Mouse (Mus musculus): ENCODE measurements around the gene Trim8. TPM values are rescaled to one million over a fixed set of nuclear protein-coding genes. Genes with fewer than 3 reads are reported as not detected.

Trim8 gene
- polyA plus RNA-seq, 1 experiment: 42.3 TPM

- H3K4me3 ChIP-seq: no peak overlapping the region
- no peak for TF ChIP-seq E2F4 (IDR thresholded peaks at IDR 0.05; ENCODE audit: insufficient read depth)
- no peak for TF ChIP-seq POLR2AphosphoS2 (IDR thresholded peaks at IDR 0.05; ENCODE audit: insufficient read length, low read depth)
- no peak for TF ChIP-seq USF1 (IDR thresholded peaks at IDR 0.05; ENCODE audit: low read depth)
- TF ChIP-seq MAX (IDR thresholded peaks at IDR 0.05; ENCODE audit: low read depth): no peak
- no peak for TF ChIP-seq SRF (IDR thresholded peaks at IDR 0.05; ENCODE audit: control insufficient read depth, insufficient read length, low read depth)
- TF ChIP-seq TCF12 (IDR thresholded peaks at IDR 0.05; ENCODE audit: insufficient read depth, poor library complexity, severe bottlenecking): no peak
- TF ChIP-seq REST (IDR thresholded peaks at IDR 0.05; ENCODE audit: insufficient read depth, insufficient read length): no peak
- no peak for TF ChIP-seq POLR2A (IDR thresholded peaks at IDR 0.05; ENCODE audit: insufficient read length, low read depth)
- H3K27me3 ChIP-seq (ENCODE audit: control insufficient read depth, insufficient read depth, insufficient read length): no peaks in the 10 kb centered on the region
- no peaks in the 10 kb centered on the region for H3K79me2 ChIP-seq (ENCODE audit: control insufficient read depth, insufficient read depth)
- no peak overlapping the region for H3ac ChIP-seq (ENCODE audit: control insufficient read depth, insufficient read length)
- no peak overlapping the region for H3K4me2 ChIP-seq (ENCODE audit: low read depth)
- no peaks in the 10 kb centered on the region for H3K36me3 ChIP-seq (ENCODE audit: control insufficient read depth, insufficient read depth)
Measured at GRCm38 (mm10) chr19:46486709-46487108, 14.8 kb upstream of the Trim8 start.

DNA sequence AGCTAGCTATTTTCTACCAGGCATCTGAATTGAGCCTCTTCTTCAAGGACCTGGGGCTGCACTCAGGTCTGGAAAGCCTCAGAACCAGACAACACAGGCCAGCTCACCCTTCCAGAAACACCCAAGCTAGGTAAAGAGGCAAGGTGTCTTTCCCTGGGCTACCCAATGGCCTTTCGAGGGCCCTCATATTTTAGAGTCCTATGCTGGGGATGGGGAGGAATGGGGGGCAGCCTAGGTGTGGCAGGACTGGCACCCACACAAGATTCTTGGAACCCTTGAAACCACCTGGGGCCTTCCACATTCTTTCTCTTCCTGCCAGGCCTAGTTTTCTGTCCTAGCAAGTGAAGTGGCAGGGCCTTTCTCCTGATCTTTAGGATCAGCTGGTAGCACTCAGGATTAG lies 12.1 kb upstream of the Trim8 start:
- Histone ChIP-seq H3K79me2 (ENCODE audit: control insufficient read depth, insufficient read depth) (no peaks in the 10 kb centered on the region), H3K4me3 (no peak overlapping the region), H3ac (ENCODE audit: control insufficient read depth, insufficient read length) (no peak overlapping the region), H3K36me3 (ENCODE audit: control insufficient read depth, insufficient read depth) (no peaks in the 10 kb centered on the region), H3K27me3 (ENCODE audit: control insufficient read depth, insufficient read depth, insufficient read length) (no peaks in the 10 kb centered on the region), H3K4me2 (ENCODE audit: low read depth) (no peak overlapping the region)
- TF ChIP-seq E2F4 (IDR thresholded peaks at IDR 0.05; ENCODE audit: insufficient read depth) (no peak), MYOG (IDR thresholded peaks at IDR 0.05; ENCODE audit: control insufficient read depth in 1 of 3, insufficient read depth in 1 of 3, insufficient read length in 2 of 3, low read depth in 2 of 3) (no peak)

DNA sequence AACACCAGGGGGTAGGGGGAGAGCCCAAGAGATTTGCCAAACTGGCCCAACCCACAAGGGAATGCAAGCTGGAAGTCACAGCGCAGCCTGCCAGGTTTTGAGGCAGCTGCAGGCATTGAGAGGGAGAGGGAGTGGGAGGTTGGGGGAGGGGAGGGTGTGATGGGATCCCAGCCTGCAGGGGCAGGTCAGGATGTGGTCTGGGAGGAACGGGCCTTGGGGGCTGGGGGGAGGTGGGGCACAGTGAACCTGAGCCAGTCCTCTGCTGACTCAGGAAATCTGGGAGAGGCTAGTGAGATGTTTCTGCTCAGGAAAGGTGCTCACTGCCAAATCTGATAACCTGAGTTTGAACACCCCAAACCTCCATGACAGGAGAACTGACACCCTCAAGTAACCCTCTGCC lies 10.9 kb upstream of the Trim8 start:
- Histone ChIP-seq H3K36me3 (ENCODE audit: control insufficient read depth, insufficient read depth) (no peaks in the 10 kb centered on the region), H3K4me3 (no peak overlapping the region), H3K4me2 (ENCODE audit: low read depth) (peak overlapping the region; percentile 38), H3K79me2 (ENCODE audit: control insufficient read depth, insufficient read depth) (no peaks in the 10 kb centered on the region), H3K27me3 (ENCODE audit: control insufficient read depth, insufficient read depth, insufficient read length) (no peaks in the 10 kb centered on the region), H3ac (ENCODE audit: control insufficient read depth, insufficient read length) (no peak overlapping the region)
- TF ChIP-seq SRF (IDR thresholded peaks at IDR 0.05; ENCODE audit: control insufficient read depth, insufficient read length, low read depth): peak; percentile 5
- TF ChIP-seq TCF3 (IDR thresholded peaks at IDR 0.05; ENCODE audit: insufficient read length, low read depth): peak; percentile 71
- no peak for TF ChIP-seq REST (IDR thresholded peaks at IDR 0.05; ENCODE audit: insufficient read depth, insufficient read length)
- peak; percentile 70 for TF ChIP-seq TCF12 (IDR thresholded peaks at IDR 0.05; ENCODE audit: insufficient read depth, poor library complexity, severe bottlenecking)
- TF ChIP-seq E2F4 (IDR thresholded peaks at IDR 0.05; ENCODE audit: insufficient read depth): no peak
- no peak for TF ChIP-seq POLR2A (IDR thresholded peaks at IDR 0.05; ENCODE audit: insufficient read length, low read depth)
- TF ChIP-seq MYOG (IDR thresholded peaks at IDR 0.05; ENCODE audit: control insufficient read depth in 1 of 3, insufficient read depth in 1 of 3, insufficient read length in 2 of 3, low read depth in 2 of 3): peak in 2 of 3 experiments; percentile 64 to 96
- TF ChIP-seq MYOD1 (IDR thresholded peaks at IDR 0.05; ENCODE audit: control insufficient read depth in 1 of 3, insufficient read length in 2 of 3, low read depth in 2 of 3): peak; percentile 33 to 94 (median 81)
- TF ChIP-seq MAX (IDR thresholded peaks at IDR 0.05; ENCODE audit: low read depth): no peak
- no peak for TF ChIP-seq USF1 (IDR thresholded peaks at IDR 0.05; ENCODE audit: low read depth)
- TF ChIP-seq CEBPB (IDR thresholded peaks at IDR 0.05; ENCODE audit: insufficient read depth, poor library complexity, severe bottlenecking): no peak
- TF ChIP-seq POLR2AphosphoS2 (IDR thresholded peaks at IDR 0.05; ENCODE audit: insufficient read length, low read depth): peak; percentile 38

DNA sequence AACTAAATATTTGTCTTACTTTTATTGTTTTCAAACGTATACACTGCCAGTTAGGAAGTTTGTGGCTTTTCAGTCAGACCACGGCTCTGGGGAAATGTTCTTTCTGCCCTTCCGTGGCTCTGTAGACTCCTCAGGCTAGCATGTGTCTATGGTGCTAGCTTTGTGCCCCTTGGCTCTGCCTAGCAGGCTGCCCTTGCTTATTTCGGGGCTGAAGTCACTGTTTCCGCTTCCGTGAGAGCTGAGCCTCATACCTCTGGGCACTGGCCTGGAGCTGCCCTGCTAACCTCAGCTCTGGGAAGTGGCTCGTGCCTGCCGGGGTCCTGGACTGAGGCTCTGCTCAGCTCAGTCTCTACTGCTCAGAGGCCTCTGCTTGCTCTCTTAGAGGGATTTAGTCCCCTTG lies 6.4 kb upstream of the Trim8 start:
- Histone ChIP-seq H3K79me2 (ENCODE audit: control insufficient read depth, insufficient read depth) (no peaks in the 10 kb centered on the region), H3K4me3 (no peak overlapping the region), H3ac (ENCODE audit: control insufficient read depth, insufficient read length) (no peak overlapping the region), H3K36me3 (ENCODE audit: control insufficient read depth, insufficient read depth) (no peaks in the 10 kb centered on the region), H3K27me3 (ENCODE audit: control insufficient read depth, insufficient read depth, insufficient read length) (no peaks in the 10 kb centered on the region), H3K4me2 (ENCODE audit: low read depth) (no peak overlapping the region)
- TF ChIP-seq POLR2AphosphoS2 (IDR thresholded peaks at IDR 0.05; ENCODE audit: insufficient read length, low read depth) (no peak), CEBPB (IDR thresholded peaks at IDR 0.05; ENCODE audit: insufficient read depth, poor library complexity, severe bottlenecking) (no peak), MYOG (IDR thresholded peaks at IDR 0.05; ENCODE audit: control insufficient read depth in 1 of 3, insufficient read depth in 1 of 3, insufficient read length in 2 of 3, low read depth in 2 of 3) (no peak), TCF12 (IDR thresholded peaks at IDR 0.05; ENCODE audit: insufficient read depth, poor library complexity, severe bottlenecking) (no peak), MAX (IDR thresholded peaks at IDR 0.05; ENCODE audit: low read depth) (no peak), REST (IDR thresholded peaks at IDR 0.05; ENCODE audit: insufficient read depth, insufficient read length) (no peak), USF1 (IDR thresholded peaks at IDR 0.05; ENCODE audit: low read depth) (no peak), MYOD1 (IDR thresholded peaks at IDR 0.05; ENCODE audit: control insufficient read depth in 1 of 3, insufficient read length in 2 of 3, low read depth in 2 of 3) (no peak), POLR2A (IDR thresholded peaks at IDR 0.05; ENCODE audit: insufficient read length, low read depth) (no peak), SRF (IDR thresholded peaks at IDR 0.05; ENCODE audit: control insufficient read depth, insufficient read length, low read depth) (no peak), TCF3 (IDR thresholded peaks at IDR 0.05; ENCODE audit: insufficient read length, low read depth) (no peak), E2F4 (IDR thresholded peaks at IDR 0.05; ENCODE audit: insufficient read depth) (no peak)

- TF ChIP-seq MYOG (IDR thresholded peaks at IDR 0.05; ENCODE audit: control insufficient read depth in 1 of 3, insufficient read depth in 1 of 3, insufficient read length in 2 of 3, low read depth in 2 of 3) (no peak), CEBPB (IDR thresholded peaks at IDR 0.05; ENCODE audit: insufficient read depth, poor library complexity, severe bottlenecking) (no peak), REST (IDR thresholded peaks at IDR 0.05; ENCODE audit: insufficient read depth, insufficient read length) (no peak)
Measured at GRCm38 (mm10) chr19:46497230-46497629, 4.3 kb upstream of the Trim8 start.

More at GRCm38 (mm10) chr19:46497230-46497629, 4.3 kb upstream of the Trim8 start:
- no peaks in the 10 kb centered on the region for H3K27me3 ChIP-seq (ENCODE audit: control insufficient read depth, insufficient read depth, insufficient read length)
- no peak overlapping the region for H3ac ChIP-seq (ENCODE audit: control insufficient read depth, insufficient read length)
- no peaks in the 10 kb centered on the region for H3K79me2 ChIP-seq (ENCODE audit: control insufficient read depth, insufficient read depth)
- no peak overlapping the region for H3K4me3 ChIP-seq
- no peak overlapping the region for H3K4me2 ChIP-seq (ENCODE audit: low read depth)
- no peaks in the 10 kb centered on the region for H3K36me3 ChIP-seq (ENCODE audit: control insufficient read depth, insufficient read depth)
